Mouse (Mus musculus): ENCODE data around the gene Ticam1. TPM values are rescaled to one million over a fixed set of nuclear protein-coding genes. Genes with fewer than 3 reads are reported as not detected.
A peak's percentile ranks its signal among the peaks of the same experiment; 100 is the strongest.

Ticam1 gene
- total RNA-seq, 2 experiments from 2014 or later = 3.4 to 3.7 TPM

DNA sequence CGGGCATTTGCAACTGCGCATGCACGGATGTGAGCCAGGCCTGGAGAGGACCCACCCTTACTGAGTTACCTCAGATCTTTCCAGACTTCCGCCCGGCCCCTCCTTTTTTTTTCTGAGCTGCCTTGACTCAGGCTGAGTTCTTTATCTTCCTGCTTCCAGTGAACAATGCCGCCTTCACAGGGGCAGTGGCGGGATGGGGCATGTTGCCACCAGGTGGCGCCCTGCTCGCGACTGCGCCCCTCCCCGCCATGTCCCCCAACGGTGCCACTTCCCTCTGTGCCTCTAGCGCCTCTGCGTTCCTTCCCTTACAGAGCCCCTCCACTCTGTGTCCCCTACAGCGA, 14.6 kb upstream of the Ticam1 start:
- peak; percentile 82 for DNase-seq
- intact Hi-C loops (cut with DNase I) = no loop called here

GRCm38 (mm10) chr17:56290388-56291170, 14.0 kb upstream of the Ticam1 start:
- intact Hi-C loops (cut with DNase I) = no loop called here
- peak; percentile 74 for DNase-seq

GRCm38 (mm10) chr17:56289371-56290331, 13.1 kb upstream of the Ticam1 start:
- intact Hi-C loops (cut with DNase I) = no loop called here
- no peak for DNase-seq

GRCm38 (mm10) chr17:56288866-56289265, 12.3 kb upstream of the Ticam1 start:
- DNase-seq = no peak
- intact Hi-C loops (cut with DNase I) = no loop called here

GRCm38 (mm10) chr17:56287830-56288229, 11.2 kb upstream of the Ticam1 start:
- no peak for DNase-seq
- intact Hi-C loops (cut with DNase I) = no loop called here

DNA sequence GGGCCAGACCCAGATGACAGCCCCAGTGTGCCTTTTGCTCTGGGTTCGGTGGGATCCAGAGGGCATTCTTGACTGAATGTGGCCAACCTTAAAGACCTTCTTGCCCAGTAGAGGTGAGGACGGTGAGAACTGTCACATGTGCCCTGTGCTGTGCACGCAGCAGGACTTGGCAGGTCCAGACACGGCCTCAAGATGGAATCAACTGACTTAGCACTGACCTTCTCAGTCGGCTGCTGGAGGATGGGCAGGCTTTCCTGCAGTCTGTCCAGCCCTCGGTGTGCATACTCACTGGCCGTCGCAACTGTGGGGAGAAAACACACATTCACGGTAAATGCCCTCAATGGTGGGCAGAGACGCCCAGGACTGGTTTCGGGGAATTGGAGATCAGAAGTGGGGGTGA, 9.4 kb upstream of the Ticam1 start:
- DNase-seq = no peak
- intact Hi-C loops (cut with DNase I) = no loop called here

- no peak for DNase-seq
- intact Hi-C loops (cut with DNase I) = no loop called here
Observed at GRCm38 (mm10) chr17:56283316-56283715, 6.7 kb upstream of the Ticam1 start.

DNA sequence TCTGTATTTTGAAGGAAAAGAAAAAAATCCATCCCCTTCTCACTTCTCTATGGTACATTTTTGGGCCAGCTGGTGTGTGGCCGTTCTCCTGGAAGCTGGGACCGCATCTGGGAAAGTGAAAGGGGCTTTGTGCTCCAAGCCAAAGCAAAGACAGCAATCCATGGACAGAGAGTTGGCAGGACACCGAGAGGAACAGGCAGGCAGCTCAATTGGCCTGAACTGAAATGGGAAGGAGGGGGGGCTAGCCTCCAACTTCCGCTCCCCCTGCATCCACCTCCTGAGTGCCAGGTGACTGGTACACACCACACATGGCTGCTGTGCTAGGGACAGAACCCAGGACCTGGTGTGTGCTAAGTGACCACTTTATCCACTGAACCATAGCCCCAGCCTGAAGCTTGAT, 6.2 kb upstream of the Ticam1 start:
- intact Hi-C loops (cut with DNase I) = no loop called here
- no peak for DNase-seq

DNA sequence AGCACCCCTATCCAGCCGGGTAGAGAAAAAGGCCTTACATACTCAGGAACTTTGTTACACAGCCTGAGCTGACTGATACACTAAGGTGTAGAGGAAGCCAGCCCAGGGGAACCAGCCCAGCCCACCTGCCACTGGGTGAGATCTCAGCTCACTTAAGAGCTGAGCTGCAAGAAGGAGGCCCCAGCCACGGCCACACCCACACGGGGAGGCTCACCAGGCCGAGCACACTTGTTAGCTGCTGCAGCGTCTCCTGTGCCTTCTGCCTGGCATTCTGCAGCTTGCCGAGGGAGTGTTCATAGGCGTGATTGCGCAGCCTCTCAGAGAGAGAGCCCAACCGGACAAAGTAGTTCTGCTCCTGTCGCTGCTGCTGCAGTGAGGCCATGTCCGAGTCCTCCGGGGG, 4.6 kb upstream of the Ticam1 start:
- intact Hi-C loops (cut with DNase I) = no loop called here

GRCm38 (mm10) chr17:56279481-56280155, 3.0 kb upstream of the Ticam1 start:
- intact Hi-C loops (cut with DNase I) = no loop called here
- no peak for DNase-seq

More for the DNA sequence above, 4.6 kb upstream of the Ticam1 start:
- no peak for DNase-seq

DNA sequence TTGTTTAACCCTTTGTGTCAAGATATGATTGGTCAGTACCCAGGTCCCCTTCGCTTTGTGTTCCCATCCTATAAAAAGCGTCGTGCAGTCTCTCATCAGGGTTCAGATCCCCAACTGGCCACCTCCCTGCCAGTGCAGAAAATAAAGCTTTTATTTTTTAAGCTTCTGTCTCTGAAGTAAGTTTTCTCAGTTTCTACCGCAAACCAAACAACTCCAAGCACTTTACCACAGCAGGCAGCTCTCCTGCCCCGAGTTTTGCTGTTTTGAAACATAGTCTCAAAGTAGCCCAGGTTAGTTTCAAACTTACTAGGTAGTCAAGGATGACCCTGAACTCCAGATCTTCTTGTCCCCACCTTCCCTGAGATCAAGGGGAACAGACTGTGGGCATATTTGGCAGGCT, 1.8 kb upstream of the Ticam1 start:
- DNase-seq = no peak
- intact Hi-C loops (cut with DNase I) = no loop called here

GRCm38 (mm10) chr17:56277567-56277893, 944 bp upstream of the Ticam1 start:
- no peak for DNase-seq
- intact Hi-C loops (cut with DNase I) = no loop called here

DNA sequence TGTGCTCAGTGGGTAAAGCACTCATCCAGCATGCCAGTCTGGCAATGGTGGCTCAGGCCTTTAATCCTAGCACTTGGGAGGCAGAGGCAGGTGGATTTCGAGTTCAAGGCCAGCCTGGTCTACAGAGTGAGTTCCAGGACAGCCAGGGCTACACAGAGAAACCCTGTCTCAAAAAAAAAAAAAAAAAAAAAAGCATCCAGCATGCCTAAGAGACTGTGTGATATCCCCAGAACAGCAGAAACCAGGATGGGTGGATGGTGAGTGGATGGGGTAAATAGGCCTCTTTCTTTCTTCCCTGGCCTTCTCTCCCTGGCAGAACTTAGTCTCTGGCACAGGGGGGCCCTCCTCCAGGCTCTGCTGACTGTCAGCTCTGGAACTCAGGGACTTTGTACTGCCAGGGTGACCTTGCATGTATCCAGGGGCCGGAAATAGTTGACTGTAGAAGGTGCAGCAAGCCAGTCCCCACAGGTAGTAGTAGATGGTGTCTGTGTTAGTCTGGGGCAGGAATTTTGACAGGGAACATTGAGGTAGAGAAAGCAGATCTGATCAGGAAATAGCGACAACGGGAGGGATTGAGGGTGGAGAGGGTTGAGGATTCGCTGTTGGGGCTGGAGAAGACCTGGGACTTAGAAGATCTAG, 625 bp downstream of the Ticam1 start:
- no peak for DNase-seq
- intact Hi-C loops (cut with DNase I) = no loop called here

DNA sequence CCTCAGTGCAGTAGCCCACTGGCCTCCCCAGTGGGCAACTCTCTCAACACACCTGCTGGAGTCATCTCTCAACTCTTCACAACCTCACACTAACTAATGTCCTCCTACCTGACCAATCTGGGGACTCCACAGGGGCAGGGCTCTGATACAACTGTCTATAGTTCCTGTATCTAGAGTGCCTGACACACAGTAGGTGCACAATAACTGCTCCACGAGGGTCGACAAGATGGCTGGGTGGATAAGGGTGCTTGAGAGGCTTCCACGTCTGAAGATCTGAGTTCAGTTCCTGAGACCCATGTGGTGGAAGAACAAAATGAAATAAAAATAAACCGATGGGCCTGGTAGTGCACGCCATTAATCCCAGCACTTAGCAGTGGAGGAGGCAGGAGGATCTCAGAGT, 2.6 kb downstream of the Ticam1 start:
- intact Hi-C loops (cut with DNase I) = no loop called here
- no peak for DNase-seq

DNA sequence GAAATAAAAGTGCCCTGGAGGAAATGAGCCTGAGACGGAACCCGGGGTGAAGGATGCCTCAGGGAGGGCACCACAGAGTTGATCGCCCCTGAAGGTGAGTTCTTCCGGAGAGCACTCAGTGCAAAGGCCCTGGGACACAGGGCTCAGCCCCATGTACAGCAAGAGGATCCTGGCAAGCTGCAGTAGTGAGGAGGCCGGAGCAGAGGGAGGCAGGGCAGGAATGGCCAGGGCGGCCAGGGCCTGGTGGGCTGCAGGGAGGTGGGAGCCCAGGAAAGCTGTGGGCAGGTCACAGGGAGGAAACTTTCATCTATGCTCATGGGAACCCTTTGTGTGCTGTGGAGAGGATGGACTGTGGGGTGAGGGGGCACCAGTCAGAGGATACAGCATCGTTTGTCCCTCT, 3.1 kb downstream of the Ticam1 start:
- intact Hi-C loops (cut with DNase I) = no loop called here
- no peak for DNase-seq

- DNase-seq = no peak
- intact Hi-C loops (cut with DNase I) = no loop called here
Observed at GRCm38 (mm10) chr17:56272644-56273043, 3.9 kb downstream of the Ticam1 start.

GRCm38 (mm10) chr17:56271609-56272253, 4.9 kb downstream of the Ticam1 start:
- intact Hi-C loops (cut with DNase I) = no loop called here
- DNase-seq = no peak

DNA sequence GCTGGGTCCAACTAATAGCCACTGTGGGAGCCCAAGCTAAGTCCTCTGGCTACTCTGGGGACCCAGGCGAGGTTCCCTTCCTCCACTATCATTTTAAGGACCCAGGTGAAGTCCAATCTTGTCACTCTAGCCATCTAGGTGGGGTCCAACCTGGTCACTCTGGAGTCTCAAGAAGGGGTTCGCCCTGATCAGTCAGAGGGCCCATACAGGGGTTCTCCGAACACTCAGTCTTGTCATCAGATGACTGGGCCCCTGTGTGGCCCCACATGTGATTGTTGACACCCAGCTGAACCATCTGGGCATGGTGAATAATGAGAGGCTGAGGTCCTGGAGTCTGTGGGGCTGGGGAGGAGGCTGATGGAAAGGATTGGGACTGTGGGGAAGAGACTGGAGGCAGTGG, 6.8 kb downstream of the Ticam1 start:
- DNase-seq = no peak
- intact Hi-C loops (cut with DNase I) = no loop called here

DNA sequence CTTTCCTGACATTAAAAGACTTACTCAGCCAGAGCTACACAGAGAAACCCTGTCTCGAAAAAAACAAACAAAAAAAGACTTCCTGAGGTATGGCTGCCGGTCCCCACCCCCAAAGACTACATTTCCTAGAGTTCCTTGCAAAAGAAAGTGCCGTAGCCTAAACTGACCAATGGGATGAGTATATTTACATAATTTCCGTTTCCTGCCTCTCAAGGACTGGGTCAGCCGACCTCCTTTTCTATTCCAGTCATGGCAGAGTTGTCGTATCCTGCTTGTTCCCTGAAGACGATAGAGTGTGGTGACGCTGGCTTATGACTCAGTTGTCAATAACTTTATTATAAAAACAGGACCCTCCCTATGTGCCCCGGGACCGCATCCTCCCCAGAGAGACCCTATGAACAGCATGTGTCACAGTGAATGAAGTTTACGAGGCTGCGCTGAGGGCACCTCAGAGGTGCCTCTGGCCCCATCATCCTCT, 7.4 kb downstream of the Ticam1 start:
- intact Hi-C loops (cut with DNase I) = no loop called here
- peak; percentile 49 for DNase-seq

- intact Hi-C loops (cut with DNase I) = no loop called here
Observed at GRCm38 (mm10) chr17:56266271-56266670, 10.3 kb downstream of the Ticam1 start.

More at GRCm38 (mm10) chr17:56266271-56266670, 10.3 kb downstream of the Ticam1 start:
- DNase-seq = no peak
